Comparison of ENCODE assay signal across 10 mouse cellular contexts in the genomic region with DNA sequence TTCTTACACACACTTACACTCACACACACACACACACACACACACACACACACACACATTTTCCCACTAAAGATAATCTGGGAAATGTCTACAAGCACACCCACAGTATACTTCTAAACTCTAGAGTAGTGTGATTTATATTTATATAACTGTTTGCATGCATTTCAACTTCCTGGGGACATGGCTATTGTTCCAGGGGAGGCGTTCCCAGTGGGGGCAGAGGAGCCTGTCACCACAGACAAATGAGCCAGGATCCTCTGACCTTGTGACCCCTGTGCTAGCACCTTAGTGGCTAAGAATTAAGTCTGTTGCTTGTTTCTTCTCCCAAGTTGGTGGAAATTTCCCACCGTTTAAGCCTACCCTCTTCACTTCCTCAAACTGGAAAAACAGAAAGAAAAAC. TPM values are rescaled to one million over a fixed set of nuclear protein-coding genes. Genes with fewer than 3 reads are reported as not detected.
DNase-seq lines count a peak whose midpoint lies in the region; ATAC-seq and TF ChIP-seq lines count a peak whose summit lies in the region.
"Had no signal": no experiment of that assay in that cellular context is flagged by ENCODE, and none has a peak within 500 bp of the region (broad histone marks: within the 10 kb centered on the region; RNA-seq: fewer than 3 reads in every experiment).

No protein-coding gene starts in this region.

- H3K4me3 ChIP-seq in gastrocnemius, adult 2 months: peak overlapping the region; percentile 44; the same call in 1 of the 2 replicates
- H3K4me3 ChIP-seq in lung, postnatal 0 days (ENCODE audit: low read depth, low read length): no peak overlapping the region
- H3K4me3 ChIP-seq: limb, embryonic 13.5 days had no signal

- 0 out of 2 replicates have a peak overlapping the region, but pooled peaks have one; percentile 3 for H3K4me2 ChIP-seq in lung, postnatal 0 days (replicated peaks; ENCODE audit: low read depth, low read length)
- H3K4me2 ChIP-seq: limb, embryonic 13.5 days had no signal

- TF ChIP-seq CTCF in gastrocnemius, adult 2 months (IDR thresholded peaks at IDR 0.05): no peak
- TF ChIP-seq CTCF in lung, postnatal 0 days (IDR thresholded peaks at IDR 0.05): no peak

- H3K27me3 ChIP-seq in lung, postnatal 0 days (replicated peaks; ENCODE audit: insufficient read depth, low read length): no peaks in the 10 kb centered on the region
- H3K27me3 ChIP-seq: limb, embryonic 13.5 days had no signal

- H3K27ac ChIP-seq in gastrocnemius, adult 2 months: peak overlapping the region; percentile 88; the same call in 1 of the 2 replicates
- peak overlapping the region; percentile 43 for H3K27ac ChIP-seq in lung, postnatal 0 days (ENCODE audit: low read length)
- H3K27ac ChIP-seq: limb, embryonic 13.5 days had no signal

- TF ChIP-seq EP300 in lung, postnatal 0 days (IDR thresholded peaks at IDR 0.05): peak; percentile 89

- no peaks in the 10 kb centered on the region for H3K36me3 ChIP-seq in lung, postnatal 0 days (ENCODE audit: insufficient read depth, low read length)
- H3K36me3 ChIP-seq: limb, embryonic 13.5 days had no signal

- WGBS in lung, postnatal 0 days: 2% methylated on average over 2 of the region's 2 CpGs

- intact Hi-C loops in gastrocnemius, adult 2 months (cut with DNase I): no loop called here

- H3K4me1 ChIP-seq in lung, postnatal 0 days (ENCODE audit: insufficient read depth, low read depth, low read length): peaks cover 18% of the 10 kb centered on the region; the same call in 1 of the 2 replicates

- H3K9me3 ChIP-seq in lung, postnatal 0 days (ENCODE audit: low read length): no peaks in the 10 kb centered on the region
- H3K9me3 ChIP-seq: limb, embryonic 13.5 days had no signal

- no peak for DNase-seq in gastrocnemius, adult 2 months
- no peak for DNase-seq in gastrocnemius, adult 18-20 months (ENCODE audit: low spot score)
- peak; percentile 25 for DNase-seq in CD4-positive, CD25-positive, alpha-beta regulatory T cell, adult 2 months (ENCODE audit: low read depth, low spot score)
- DNase-seq in embryo, embryonic 11 days: peak; percentile 36
- DNase-seq in lung, postnatal 0 days (ENCODE audit: low spot score): peak; percentile 61
- DNase-seq in natural killer cell, adult 2 months (ENCODE audit: low spot score in 2 of 2): no peak
- DNase-seq in left cerebral cortex, adult 18-20 months (ENCODE audit: low spot score in 2 of 2): no peak
- DNase-seq in frontal cortex, postnatal 14 days (ENCODE audit: low spot score in 2 of 2): no peak
- DNase-seq: heart, postnatal 36 days had no signal

- peak; percentile 65 for ATAC-seq in lung, postnatal 0 days

- H3K9ac ChIP-seq in lung, postnatal 0 days (replicated peaks; ENCODE audit: low read depth): no peak overlapping the region
- H3K9ac ChIP-seq: limb, embryonic 13.5 days had no signal

RNA-seq across cellular contexts. Expression of gene Ston2, which starts 23.1 kb away (rescaled TPM):
- 10 to 100 TPM; 53.3 to 61.6 TPM for total RNA-seq in gastrocnemius, adult 2 months (2021)
- total RNA-seq in gastrocnemius, adult 18-20 months (2021): 10 to 100 TPM; 69.6 to 75.4 TPM
- polyA plus RNA-seq in lung, postnatal 0 days (2015; fragmentation: Nextera tagmentation; extraction: Ambion mirVana): 6.2 and 6.8 TPM in 2 replicates
- 10 to 100 TPM; 18.0 to 18.8 TPM for total RNA-seq in left cerebral cortex, adult 18-20 months (2021)

Comparison
In these comparisons a context has a peak if more than half of its experiments do, and no peak if none do; other contexts are left out.
1. DNase-seq: peak in CD4-positive, CD25-positive, alpha-beta regulatory T cell, adult 2 months (single experiment), embryo, embryonic 11 days (single experiment) and lung, postnatal 0 days (single experiment); none in gastrocnemius, adult 2 months (single experiment), gastrocnemius, adult 18-20 months (single experiment), natural killer cell, adult 2 months (0 of 2), left cerebral cortex, adult 18-20 months (0 of 2) and frontal cortex, postnatal 14 days (0 of 2).